Mouse (Mus musculus) G1E (cell line): ENCODE measurements at regions not wholly inside any gene's neighbourhood (a gene's known extent, or its start where the extent isn't known, plus 50 kb on each side); places are given as distances from the start of the nearest gene placed in this dataset.
"Not testable (repeated sequence)": the region's sequence is repeated elsewhere in the genome, so short reads cannot be mapped to it uniquely, and the experiment has no call there.

Source experiments
- ATAC-seq: 2 replicates; pipeline ENCODE4 v1.8.0; 2016; ENCODE audit warnings: mild to moderate bottlenecking; ENCODE audit not compliant: insufficient number of reproducible peaks, poor library complexity, low FRiP score, severe bottlenecking; ENCODE audit errors: extremely low read depth
- DNase-seq: peaks from one replicate; pipeline ENCODE4 v3.0.0; 2012; ENCODE audit warnings: low spot score
- H3K27me3 ChIP-seq: 2 replicates; pipeline ENCODE4 v1.6.1; 2012; ENCODE audit warnings: mild to moderate bottlenecking, low read length, inconsistent platforms; ENCODE audit not compliant: insufficient read depth
- H3K36me3 ChIP-seq: replicated peaks from 2 replicates; pipeline ENCODE3; 2012; ENCODE audit warnings: mild to moderate bottlenecking, inconsistent platforms
- H3K4me1 ChIP-seq: 2 replicates; pipeline ENCODE4 v1.6.1; 2012; ENCODE audit warnings: low read depth, low read length, inconsistent platforms, mixed read lengths; ENCODE audit not compliant: insufficient read depth
- H3K4me3 ChIP-seq: 2 replicates; pipeline ENCODE4 v1.5.1; 2012; ENCODE audit warnings: low read depth, mild to moderate bottlenecking, inconsistent platforms, low read length, moderate library complexity, mixed read lengths
- H3K9me3 ChIP-seq: replicated peaks from 2 replicates; pipeline ENCODE4 v1.6.1; 2012; ENCODE audit warnings: inconsistent platforms
- CTCF ChIP-seq: IDR thresholded peaks from 2 replicates; pipeline ENCODE4 v1.5.1; 2012; ENCODE audit warnings: low read depth, low read length, inconsistent platforms, mixed read lengths
- GATA1 ChIP-seq: IDR thresholded peaks from 2 replicates; pipeline ENCODE4 v1.6.1; 2012; ENCODE audit warnings: borderline replicate concordance, low read length, inconsistent platforms, mixed read lengths
- GATA2 ChIP-seq: IDR thresholded peaks from 2 replicates; pipeline ENCODE4 v1.6.1; 2012; ENCODE audit warnings: low read depth, low read length, inconsistent platforms, borderline replicate concordance
- POLR2AphosphoS5 ChIP-seq: IDR thresholded peaks from 2 replicates; pipeline ENCODE4 v1.6.1; 2012; ENCODE audit warnings: low read depth, low read length, inconsistent platforms; ENCODE audit not compliant: insufficient replicate concordance
- TAL1 ChIP-seq: conservative IDR thresholded peaks from 2 replicates; pipeline ENCODE4 v1.6.1; 2012; ENCODE audit warnings: low read depth, low read length, inconsistent platforms, mixed read lengths

DNA sequence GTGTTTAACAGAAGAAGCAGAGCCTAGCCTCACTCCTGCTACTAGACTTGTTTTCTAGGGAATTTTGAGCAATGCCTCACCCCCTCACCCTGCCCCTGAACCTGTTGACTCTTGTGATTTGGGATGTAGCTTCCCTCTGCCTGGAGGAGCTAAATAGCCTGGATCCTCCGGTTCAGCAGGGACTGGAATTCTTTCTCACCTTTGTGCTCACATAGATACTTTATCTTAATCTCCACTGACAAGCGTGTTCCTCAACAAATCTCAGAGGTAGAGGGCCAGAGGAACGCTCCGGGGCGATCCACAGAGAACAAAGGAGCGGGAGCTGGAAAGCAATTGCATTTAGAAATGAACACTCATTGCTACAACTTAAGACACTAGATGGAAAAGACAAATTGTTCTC, 85.6 kb upstream of the Usp25 start:
- ATAC-seq (no peak), DNase-seq (no peak)
- Histone ChIP-seq H3K4me3 (no peak overlapping the region), H3K36me3 (no peaks in the 10 kb centered on the region), H3K27me3 (no peaks in the 10 kb centered on the region), H3K9me3 (no peaks in the 10 kb centered on the region), H3K4me1 (no peaks in the 10 kb centered on the region)
- no peak for TF ChIP-seq CTCF
- TF ChIP-seq GATA2: no peak
- TF ChIP-seq POLR2AphosphoS5: no peak
- TF ChIP-seq TAL1: no peak
- no peak for TF ChIP-seq GATA1

DNA sequence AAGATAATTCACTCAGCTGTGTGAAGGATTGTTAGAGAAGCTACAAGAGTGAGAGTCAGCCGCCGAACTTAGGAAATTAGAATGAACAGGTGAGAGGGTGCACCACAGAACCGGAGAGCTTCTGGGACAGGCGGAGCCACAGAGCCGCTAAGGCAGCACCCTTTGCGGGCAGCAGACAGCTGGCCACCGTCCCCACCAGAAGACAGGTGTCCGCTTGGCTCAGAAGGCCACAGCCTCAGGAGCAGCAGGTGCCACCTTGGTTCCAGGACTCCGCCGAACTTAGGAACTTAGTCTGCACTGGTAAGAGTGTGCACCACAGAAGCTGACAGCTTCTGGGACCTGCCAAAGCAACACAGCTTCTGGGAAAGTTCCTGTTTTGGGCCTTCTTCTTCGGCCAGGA, 93.4 kb upstream of the Usp25 start:
- H3K36me3 ChIP-seq, ATAC-seq, H3K9me3 ChIP-seq, H3K4me3 ChIP-seq, H3K27me3 ChIP-seq, DNase-seq, H3K4me1 ChIP-seq: not testable (repeated sequence)

DNA sequence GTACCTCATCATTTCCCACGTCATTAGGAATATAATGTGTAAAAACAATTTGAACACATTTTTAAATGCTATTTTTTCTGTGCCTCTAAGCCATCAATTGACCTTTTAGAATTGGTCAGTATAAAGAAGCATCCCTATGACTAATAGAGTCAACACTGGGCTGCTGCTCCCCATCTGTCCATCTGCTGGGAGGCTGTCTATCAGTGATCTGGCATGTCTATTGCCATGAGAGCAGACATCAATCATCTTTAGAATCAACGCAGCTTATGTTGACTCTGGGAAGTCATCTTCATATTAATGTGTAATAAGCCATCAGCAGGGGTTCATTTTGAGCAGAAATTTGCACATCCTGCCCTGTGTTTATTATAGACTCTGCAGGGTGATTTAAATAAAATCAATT, 94.9 kb upstream of the Usp25 start:
- Histone ChIP-seq H3K27me3 (no peaks in the 10 kb centered on the region), H3K4me3 (no peak overlapping the region), H3K4me1 (no peaks in the 10 kb centered on the region), H3K9me3 (no peaks in the 10 kb centered on the region; the same call in 1 of the 2 replicates), H3K36me3 (no peaks in the 10 kb centered on the region)
- no peak for TF ChIP-seq GATA1
- no peak for TF ChIP-seq TAL1
- TF ChIP-seq CTCF: no peak
- no peak for TF ChIP-seq GATA2
- TF ChIP-seq POLR2AphosphoS5: no peak
- DNase-seq (no peak), ATAC-seq (no peak)

DNA sequence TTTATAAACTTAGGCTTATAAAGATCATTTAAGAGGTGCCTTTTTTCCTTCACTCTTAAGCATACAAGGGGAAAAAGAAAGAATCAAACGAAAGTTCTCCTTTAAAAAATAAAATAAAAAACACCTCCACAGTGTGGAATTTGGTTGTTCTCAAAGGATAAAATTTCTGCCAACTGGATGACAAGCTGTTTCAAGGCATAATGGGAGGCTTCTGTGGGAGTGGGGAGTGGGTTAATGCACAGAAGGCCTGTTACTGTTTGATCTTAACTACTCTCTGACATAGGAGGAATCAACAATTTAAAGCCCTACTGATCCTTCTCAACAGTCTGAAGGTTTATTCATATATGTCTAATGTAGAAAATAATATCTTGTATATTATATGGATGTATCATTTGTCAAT, 99.2 kb upstream of the Usp25 start:
- no peak overlapping the region for H3K4me3 ChIP-seq
- TF ChIP-seq GATA2: no peak
- TF ChIP-seq GATA1: no peak
- H3K4me1 ChIP-seq: no peaks in the 10 kb centered on the region
- no peak for ATAC-seq
- H3K36me3 ChIP-seq: no peaks in the 10 kb centered on the region
- DNase-seq: no peak
- H3K27me3 ChIP-seq: no peaks in the 10 kb centered on the region
- H3K9me3 ChIP-seq: no peaks in the 10 kb centered on the region

GRCm38 (mm10) chr16:76905205-76905996, 108.1 kb upstream of the Usp25 start:
- Histone ChIP-seq H3K4me3 (no peak overlapping the region), H3K4me1 (no peaks in the 10 kb centered on the region), H3K27me3 (0 out of 2 replicates have a peak, but pooled peaks cover 2% of the 10 kb centered on the region), H3K9me3 (no peaks in the 10 kb centered on the region), H3K36me3 (no peaks in the 10 kb centered on the region)
- TF ChIP-seq POLR2AphosphoS5 (no peak), GATA2 (no peak), CTCF (no peak), TAL1 (no peak), GATA1 (no peak)
- no peak for ATAC-seq
- DNase-seq: no peak

GRCm38 (mm10) chr16:76899083-76899482, 114.4 kb upstream of the Usp25 start:
- ATAC-seq: no peak
- Histone ChIP-seq H3K4me3 (no peak overlapping the region), H3K27me3 (0 out of 2 replicates have a peak, but pooled peaks cover 2% of the 10 kb centered on the region), H3K36me3 (no peaks in the 10 kb centered on the region), H3K9me3 (no peaks in the 10 kb centered on the region), H3K4me1 (no peaks in the 10 kb centered on the region)
- DNase-seq: no peak
- TF ChIP-seq CTCF: peak; percentile 27
- TF ChIP-seq GATA2: no peak
- no peak for TF ChIP-seq GATA1
- TF ChIP-seq POLR2AphosphoS5: no peak

GRCm38 (mm10) chr16:76896305-76896704, 117.2 kb upstream of the Usp25 start:
- TF ChIP-seq TAL1 (no peak), GATA2 (no peak), GATA1 (no peak), POLR2AphosphoS5 (no peak), CTCF (no peak)
- ATAC-seq (no peak), DNase-seq (no peak)
- H3K4me3 ChIP-seq: no peak overlapping the region
- 0 out of 2 replicates have a peak, but pooled peaks cover 2% of the 10 kb centered on the region for H3K27me3 ChIP-seq
- no peaks in the 10 kb centered on the region for H3K36me3 ChIP-seq
- H3K4me1 ChIP-seq: no peaks in the 10 kb centered on the region
- no peaks in the 10 kb centered on the region for H3K9me3 ChIP-seq
